Mouse (Mus musculus) hindbrain, embryonic 15.5 days (tissue): ENCODE data around the gene Tmem88. TPM values are rescaled to one million over a fixed set of nuclear protein-coding genes. Genes with fewer than 3 reads are reported as not detected.
"Not testable (repeated sequence)": the region's sequence is repeated elsewhere in the genome, so short reads cannot be mapped to it uniquely, and the experiment has no call there.

Experiments used
- ATAC-seq: fragments of 200-750 bp; cut with Nextera tagmentation; 2 replicates; pipeline ENCODE4 v1.8.0; 2017; ENCODE audit warnings: low read depth, moderate number of reproducible peaks, moderate TSS enrichment; ENCODE audit not compliant: low FRiP score
- H3K27ac ChIP-seq: fragments of 300-500 bp; sonication (generic); replicated peaks from 2 replicates; pipeline ENCODE4 v1.5.1; 2015; ENCODE audit warnings: mild to moderate bottlenecking, inconsistent platforms
- H3K27me3 ChIP-seq: fragments of 300-500 bp; sonication (generic); 2 replicates; pipeline ENCODE4 v1.6.1; 2015; ENCODE audit warnings: control low read depth, inconsistent platforms
- H3K36me3 ChIP-seq: fragments of 300-500 bp; sonication (generic); 2 replicates; pipeline ENCODE4 v1.6.1; 2015; ENCODE audit warnings: control low read depth, inconsistent platforms
- H3K4me1 ChIP-seq: fragments of 300-500 bp; sonication (generic); replicated peaks from 2 replicates; pipeline ENCODE4 v1.6.1; 2015; ENCODE audit warnings: control low read depth, inconsistent platforms
- H3K4me2 ChIP-seq: fragments of 300-500 bp; sonication (generic); 2 replicates; pipeline ENCODE4 v1.6.1; 2015; ENCODE audit warnings: moderate library complexity, mild to moderate bottlenecking, inconsistent platforms
- H3K4me3 ChIP-seq: fragments of 300-500 bp; sonication (generic); 2 replicates; pipeline ENCODE4 v1.5.1; 2015; ENCODE audit warnings: mild to moderate bottlenecking, inconsistent platforms
- H3K9ac ChIP-seq: fragments of 300-500 bp; sonication (generic); 2 replicates; pipeline ENCODE4 v1.6.1; 2015; ENCODE audit warnings: inconsistent platforms
- H3K9me3 ChIP-seq: fragments of 300-500 bp; sonication (generic); 2 replicates; pipeline ENCODE4 v1.6.1; 2016; ENCODE audit warnings: control low read depth, inconsistent platforms
- WGBS: fragments of 180-500 bp; shearing (Covaris S2); methylation state at CpG from one replicate; pipeline ENCODE4 v1.1.7; 2015; 5-methylcytosine and 5-hydroxymethylcytosine counted together
- polyA plus RNA-seq: library from polyadenylated mRNA; unstranded; fragments of >200 nt; fragmentation: Nextera tagmentation; extraction: Ambion mirVana; gene quantifications from 2 replicates; pipeline ENCODE4 v1.2.1, GENCODE M21; 2015

Gene Tmem88
- polyA plus RNA-seq, 1 experiment from 2014 or later = 7.2 TPM

DNA sequence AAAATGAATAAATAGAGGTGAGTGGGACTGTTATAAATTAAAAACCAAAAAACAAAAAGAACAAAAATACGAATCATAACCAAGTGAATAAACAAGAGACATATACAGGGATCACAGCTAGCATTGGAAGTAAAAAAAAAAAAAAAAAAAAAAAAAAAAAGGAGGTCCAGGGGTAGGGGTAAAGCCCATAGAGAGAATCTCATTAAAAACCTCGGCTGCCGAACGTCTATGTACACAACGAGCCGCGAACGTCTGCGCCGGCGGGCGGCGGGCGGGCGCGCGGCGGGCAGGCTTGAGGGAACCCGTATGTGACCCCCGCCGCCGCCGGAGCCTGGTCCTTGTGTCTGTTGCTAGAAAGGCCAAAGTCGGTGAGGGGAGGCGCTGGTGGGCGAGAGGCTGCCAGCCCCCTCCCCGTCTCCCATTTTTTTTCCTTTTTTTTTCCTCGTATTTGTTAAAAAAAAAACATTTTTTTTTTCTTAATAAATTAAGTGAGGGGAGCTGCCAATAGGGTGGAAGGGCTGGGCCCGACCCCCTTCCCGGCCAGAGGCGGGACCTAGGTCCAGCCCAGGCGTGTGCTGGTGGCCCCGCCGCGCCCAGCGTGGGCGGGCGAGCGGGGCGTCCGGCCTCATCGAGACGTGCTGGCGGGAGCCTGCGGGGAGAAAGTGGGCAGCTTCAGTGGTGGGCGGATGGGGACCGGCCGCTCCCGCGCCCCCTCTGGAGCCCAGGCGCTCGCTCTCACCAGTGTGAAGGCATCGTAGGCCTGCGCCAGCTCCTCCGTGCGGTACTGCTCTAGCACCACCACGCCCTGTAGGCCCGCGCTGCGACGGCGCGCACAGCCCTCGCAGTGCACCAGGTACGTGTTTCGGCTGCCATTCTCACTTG lies 1.4 kb upstream of the Tmem88 start:
- no peaks in the 10 kb centered on the region for H3K27me3 ChIP-seq
- H3K4me1 ChIP-seq = peaks cover 31% of the 10 kb centered on the region
- no peak overlapping the region for H3K4me3 ChIP-seq
- no peak for ATAC-seq
- H3K4me2 ChIP-seq = no peak overlapping the region
- peaks cover 51% of the 10 kb centered on the region for H3K36me3 ChIP-seq
- H3K9ac ChIP-seq = no peak overlapping the region
- H3K9me3 ChIP-seq = no peaks in the 10 kb centered on the region
- H3K27ac ChIP-seq = no peak overlapping the region
- WGBS = 24% methylated on average over 66 of the region's 66 CpGs

DNA sequence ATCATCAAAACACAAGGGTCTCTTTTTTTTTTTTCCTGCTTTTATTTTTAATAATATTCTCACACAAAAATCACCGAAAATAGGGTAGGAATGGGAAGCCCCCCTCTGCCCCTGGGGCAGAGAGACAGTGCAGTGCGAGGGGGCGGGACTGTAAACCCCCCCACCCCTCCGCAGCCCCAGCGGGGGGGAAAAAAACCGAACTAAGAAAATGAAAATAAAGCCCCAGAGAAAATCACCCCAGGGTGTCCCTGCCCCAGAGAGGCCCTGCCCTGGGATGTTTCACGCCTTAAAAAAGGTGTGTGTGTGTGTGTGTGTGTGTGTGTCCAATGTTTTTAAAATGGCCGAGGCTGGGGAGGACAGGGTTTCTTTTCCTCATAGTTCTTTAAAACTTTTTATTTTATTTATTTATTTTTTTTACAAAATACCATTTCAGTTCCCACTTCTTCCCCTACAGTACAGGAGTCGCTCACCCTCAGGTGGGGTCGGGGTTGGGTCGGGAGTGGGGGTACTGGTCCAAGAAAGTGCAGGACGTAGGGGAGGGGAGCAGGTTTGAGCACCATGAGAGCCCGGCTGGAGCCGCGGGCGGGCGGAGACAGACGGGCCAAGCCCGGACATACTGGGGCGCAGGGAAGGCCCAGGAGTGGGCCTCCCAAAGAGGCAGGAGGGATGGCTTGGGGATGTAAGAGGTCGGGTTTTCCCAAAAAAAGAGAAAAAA lies 609 bp upstream of the Tmem88 start:
- Histone ChIP-seq H3K4me1 (peaks cover 35% of the 10 kb centered on the region), H3K27ac (no peak overlapping the region), H3K4me3 (peak overlapping the region; percentile 14; the same call in 1 of the 2 replicates), H3K36me3 (peaks cover 43% of the 10 kb centered on the region), H3K9ac (no peak overlapping the region), H3K9me3 (no peaks in the 10 kb centered on the region), H3K4me2 (peak overlapping the region; percentile 31), H3K27me3 (no peaks in the 10 kb centered on the region)
- no peak for ATAC-seq
- WGBS = 28% methylated on average over 21 of the region's 21 CpGs

DNA sequence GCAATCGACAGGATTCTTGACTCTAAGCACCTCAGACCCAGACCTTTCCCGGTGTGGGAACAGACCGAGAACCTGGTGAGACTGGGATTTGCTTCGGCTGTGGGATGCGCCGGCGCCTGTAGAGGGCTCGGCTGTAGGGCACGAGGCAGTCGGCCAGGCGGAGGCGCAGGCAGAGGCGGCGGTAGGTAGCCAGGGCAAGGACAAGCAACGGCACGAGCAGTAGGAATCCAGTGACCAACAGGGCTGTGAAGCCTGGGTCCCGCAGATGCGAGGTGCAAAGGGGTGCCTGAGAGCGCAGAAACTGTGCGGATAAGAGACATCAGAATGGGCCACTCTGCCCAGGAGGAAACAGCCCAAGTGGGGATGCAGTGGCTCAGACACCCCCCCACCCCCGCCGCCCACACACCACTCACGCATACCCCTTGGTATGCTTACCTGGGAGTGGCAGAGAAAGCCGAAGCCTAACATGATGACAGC lies 415 bp downstream of the Tmem88 start:
- H3K27ac ChIP-seq = 0 out of 2 replicates have a peak overlapping the region, but pooled peaks have one; percentile 4
- no peaks in the 10 kb centered on the region for H3K27me3 ChIP-seq
- H3K36me3 ChIP-seq = peaks cover 33% of the 10 kb centered on the region
- no peaks in the 10 kb centered on the region for H3K9me3 ChIP-seq
- no peak for ATAC-seq
- 11% methylated on average over 24 of the region's 24 CpGs for WGBS
- peak overlapping the region; percentile 31 for H3K4me2 ChIP-seq
- H3K4me1 ChIP-seq = peaks cover 35% of the 10 kb centered on the region
- no peak overlapping the region; the same call in 1 of the 2 replicates for H3K9ac ChIP-seq
- peak overlapping the region; percentile 14 for H3K4me3 ChIP-seq

DNA sequence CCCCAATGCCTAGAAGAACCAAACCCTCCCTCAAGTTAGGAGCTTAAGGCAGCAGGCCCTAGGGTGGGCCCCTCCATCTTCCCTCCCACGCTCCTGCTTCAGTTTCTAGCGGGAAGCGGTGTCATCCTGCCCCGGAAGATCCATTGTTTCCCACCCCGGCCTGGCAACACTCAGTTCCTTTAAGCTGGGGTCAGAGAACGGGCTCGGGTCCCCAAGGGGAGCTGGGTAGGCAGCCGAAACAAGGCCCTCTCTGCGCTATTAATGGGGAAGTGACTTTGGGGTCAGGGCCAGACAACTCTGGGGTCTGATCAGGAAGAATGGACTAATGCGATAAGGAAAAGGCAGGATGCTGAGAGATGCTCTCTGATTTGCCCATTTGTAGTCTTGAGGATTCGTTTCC lies 1.3 kb downstream of the Tmem88 start:
- WGBS = 27% methylated on average over 11 of the region's 11 CpGs
- Histone ChIP-seq H3K27ac (no peak overlapping the region), H3K9me3 (no peaks in the 10 kb centered on the region), H3K4me2 (peak overlapping the region; percentile 69), H3K27me3 (no peaks in the 10 kb centered on the region), H3K9ac (no peak overlapping the region), H3K4me1 (peaks cover 35% of the 10 kb centered on the region), H3K4me3 (peak overlapping the region; percentile 67), H3K36me3 (peaks cover 26% of the 10 kb centered on the region)
- no peak for ATAC-seq

DNA sequence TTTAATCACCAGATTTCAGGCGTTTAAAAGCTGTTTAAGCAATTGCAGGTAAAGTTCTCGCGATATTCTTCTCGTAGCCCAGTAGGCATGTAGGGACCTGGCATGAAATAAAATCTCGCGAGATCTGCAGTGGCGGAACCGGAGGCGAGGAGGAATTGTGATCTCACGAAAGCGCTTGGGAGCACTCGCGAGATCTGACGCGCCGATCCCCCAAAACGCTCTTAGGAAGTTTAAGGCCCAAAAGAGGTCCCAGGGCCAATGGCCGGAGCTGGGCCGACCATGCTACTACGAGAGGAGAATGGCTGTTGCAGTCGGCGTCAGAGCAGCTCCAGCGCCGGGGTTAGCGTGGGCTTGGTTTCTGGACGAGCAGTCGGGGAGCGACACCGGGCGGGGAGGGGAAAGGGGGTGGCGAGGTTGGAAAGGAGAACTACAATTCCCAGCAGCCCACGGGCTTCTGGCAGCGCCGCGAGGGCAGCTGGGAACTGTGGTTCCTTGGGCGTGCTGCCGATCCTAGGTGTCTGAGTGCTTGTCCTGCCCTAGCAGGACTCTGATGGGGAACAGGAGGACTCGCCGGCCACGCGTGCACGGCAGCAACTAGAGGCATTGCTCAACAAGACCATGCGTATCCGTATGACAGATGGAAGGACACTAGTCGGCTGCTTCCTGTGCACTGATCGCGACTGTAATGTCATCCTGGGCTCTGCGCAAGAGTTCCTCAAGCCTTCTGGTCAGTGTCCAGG lies 2.2 kb downstream of the Tmem88 start:
- Histone ChIP-seq H3K36me3 (peaks cover 16% of the 10 kb centered on the region), H3K4me2 (peak overlapping the region; percentile 69), H3K27ac (peak overlapping the region; percentile 99), H3K27me3 (no peaks in the 10 kb centered on the region), H3K4me3 (peak overlapping the region; percentile 67), H3K4me1 (peaks cover 28% of the 10 kb centered on the region), H3K9me3 (no peaks in the 10 kb centered on the region), H3K9ac (peak overlapping the region; percentile 81)
- under 1% methylated on average over 46 of the region's 48 CpGs for WGBS
- peak; percentile 94 for ATAC-seq

DNA sequence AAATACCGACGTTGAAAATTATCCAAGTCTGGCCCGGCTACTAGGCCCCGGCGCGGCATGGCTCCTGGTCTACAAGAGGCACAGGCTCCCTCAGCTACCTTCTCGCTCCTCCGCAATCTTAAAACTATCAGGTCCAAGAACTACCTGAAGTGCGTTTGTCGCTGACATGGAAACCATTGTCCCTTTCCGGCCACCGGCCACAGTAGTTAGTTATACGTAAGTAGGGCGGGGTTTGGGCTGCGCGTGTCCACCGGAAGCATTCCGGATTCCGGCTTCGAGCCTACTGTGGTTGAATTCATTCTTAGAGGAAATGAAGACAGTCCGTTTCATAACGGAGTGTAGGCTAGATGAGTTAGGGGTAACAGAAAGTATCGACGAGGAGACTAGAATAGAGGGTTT lies 2.8 kb downstream of the Tmem88 start, which contains the start of the genes Naa38 and Cyb5d1:
Gene Naa38, plus strand, starts transcription at position 253 of the 399 bp plus-strand sequence.
Gene Cyb5d1, minus strand, starts transcription at position 397 of the 399 bp plus-strand sequence.
- H3K27ac ChIP-seq = peak within 1 kb of the TSS; percentile 99
- WGBS = 0% methylated on average over 24 of the region's 24 CpGs
- H3K4me2 ChIP-seq = peak within 1 kb of the TSS; percentile 69
- H3K36me3 ChIP-seq = peaks cover 10% of the 10 kb centered on the region
- H3K9me3 ChIP-seq, H3K27me3 ChIP-seq: not testable (repeated sequence)
- peak within 1 kb of the TSS; percentile 81 for H3K9ac ChIP-seq
- ATAC-seq = peak; percentile 84
- H3K4me1 ChIP-seq = peaks cover 28% of the 10 kb centered on the region
- H3K4me3 ChIP-seq = peak within 1 kb of the TSS; percentile 67

DNA sequence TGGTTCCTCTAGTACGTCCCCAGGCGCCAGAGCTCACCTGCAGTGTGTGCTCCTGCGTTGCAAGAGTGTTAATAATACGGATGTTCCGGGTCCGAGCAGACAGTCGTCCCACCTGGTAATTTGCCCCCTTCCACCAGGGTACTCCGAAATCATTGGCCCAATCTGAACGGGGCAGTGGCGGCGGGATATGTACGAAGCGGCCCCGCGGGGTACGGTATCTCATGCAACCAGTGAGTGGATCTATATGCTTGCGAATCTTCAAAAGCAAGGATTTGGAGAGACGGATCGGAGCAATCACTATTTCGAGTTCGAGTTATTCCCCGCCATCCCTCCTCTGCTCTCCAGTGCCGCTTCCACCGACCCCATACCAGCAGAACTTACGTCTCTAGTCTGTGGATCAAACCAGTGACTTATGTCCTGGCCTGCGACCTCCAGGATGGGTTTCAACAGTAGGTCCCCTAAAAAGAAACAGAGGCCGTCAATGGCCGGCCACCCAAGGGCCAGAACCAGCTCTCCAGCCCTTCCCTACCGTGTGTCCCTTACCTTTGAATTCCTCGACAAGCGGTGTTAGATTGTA lies 3.4 kb downstream of the Tmem88 start:
- WGBS = 1% methylated on average over 31 of the region's 31 CpGs
- Histone ChIP-seq H3K9ac (peak overlapping the region; percentile 81), H3K27ac (peak overlapping the region; percentile 99), H3K4me3 (peak overlapping the region; percentile 67), H3K4me2 (peak overlapping the region; percentile 69), H3K4me1 (peaks cover 32% of the 10 kb centered on the region)
- H3K36me3 ChIP-seq, H3K27me3 ChIP-seq, ATAC-seq, H3K9me3 ChIP-seq: not testable (repeated sequence)

DNA sequence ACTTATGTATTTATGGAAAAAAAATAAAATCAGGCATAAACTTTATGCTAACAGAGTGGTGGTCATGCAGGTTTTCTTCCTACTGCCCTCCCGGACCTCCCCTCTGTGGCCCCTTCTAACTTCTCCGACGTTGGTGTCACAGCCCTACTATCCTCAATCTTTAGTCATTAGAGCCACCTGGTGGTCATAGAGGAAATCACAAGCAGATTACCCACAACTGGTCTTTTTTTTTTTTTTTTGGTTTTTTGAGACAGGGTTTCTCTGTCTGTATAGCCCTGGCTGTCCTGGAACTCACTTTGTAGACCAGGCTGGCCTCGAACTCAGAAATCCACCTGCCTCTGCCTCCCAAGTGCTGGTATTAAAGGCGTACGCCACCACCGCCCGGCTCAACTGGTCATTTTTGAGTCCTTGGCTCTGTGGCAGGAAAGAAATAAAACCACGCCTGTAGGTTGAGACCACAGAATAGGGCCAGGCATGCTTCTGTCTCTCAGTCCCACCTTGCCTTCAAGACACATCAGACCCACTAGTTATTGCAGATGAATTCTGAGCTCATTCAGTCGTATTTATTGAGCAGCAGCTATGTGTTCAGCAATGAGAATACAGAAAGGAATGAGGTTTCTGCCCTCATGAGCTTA lies 7.5 kb downstream of the Tmem88 start:
- H3K4me2 ChIP-seq = no peak overlapping the region
- no peaks in the 10 kb centered on the region for H3K9me3 ChIP-seq
- no peaks in the 10 kb centered on the region for H3K27me3 ChIP-seq
- H3K4me3 ChIP-seq = no peak overlapping the region
- WGBS = 50% methylated on average over 10 of the region's 10 CpGs
- no peaks in the 10 kb centered on the region for H3K36me3 ChIP-seq
- peaks cover 12% of the 10 kb centered on the region for H3K4me1 ChIP-seq
- ATAC-seq = peak; percentile 27; the same call in 1 of the 2 replicates
- H3K27ac ChIP-seq = no peak overlapping the region
- no peak overlapping the region for H3K9ac ChIP-seq

DNA sequence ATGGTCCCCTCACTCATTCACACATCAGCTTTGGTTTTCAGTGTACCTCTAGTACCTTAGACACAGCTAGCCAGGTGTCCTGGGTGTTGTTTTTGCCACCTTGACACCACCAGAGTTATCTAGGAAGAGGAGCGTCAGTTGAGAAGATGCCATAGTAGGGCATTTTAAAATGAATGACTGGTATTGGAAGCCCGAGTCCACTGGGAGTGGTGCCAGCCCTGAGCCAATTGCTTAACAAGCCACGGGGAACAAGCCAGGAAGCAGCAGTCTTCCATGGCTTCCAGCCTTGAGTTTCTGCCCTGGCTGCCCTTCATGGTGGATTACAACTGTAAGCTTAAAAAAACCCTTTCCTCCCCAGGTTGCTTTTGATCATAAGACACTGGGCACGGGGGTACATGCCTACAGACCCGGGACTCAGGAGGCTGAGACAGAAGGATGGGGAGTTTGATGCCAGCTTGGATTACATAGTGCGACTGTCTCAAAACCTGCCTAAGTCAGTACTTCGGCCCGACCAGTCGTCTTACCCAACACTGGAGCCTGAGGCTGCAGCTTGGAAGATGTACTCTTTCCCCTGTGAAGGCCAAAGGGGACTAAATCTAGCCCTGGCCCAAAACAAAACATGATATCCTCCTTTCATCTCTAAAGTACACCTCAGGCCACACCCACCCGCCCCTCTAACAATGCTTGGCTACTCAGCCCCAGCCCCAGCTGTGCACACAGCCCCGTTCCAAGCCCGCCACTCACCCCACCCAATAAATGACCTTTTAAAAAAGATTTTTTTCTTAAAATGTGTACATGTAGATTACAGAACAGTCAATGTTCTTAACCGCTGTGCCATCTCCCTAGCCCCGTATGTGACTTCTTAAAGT lies 8.3 kb downstream of the Tmem88 start:
- no peak overlapping the region for H3K9ac ChIP-seq
- no peak; the same call in 1 of the 2 replicates for ATAC-seq

DNA sequence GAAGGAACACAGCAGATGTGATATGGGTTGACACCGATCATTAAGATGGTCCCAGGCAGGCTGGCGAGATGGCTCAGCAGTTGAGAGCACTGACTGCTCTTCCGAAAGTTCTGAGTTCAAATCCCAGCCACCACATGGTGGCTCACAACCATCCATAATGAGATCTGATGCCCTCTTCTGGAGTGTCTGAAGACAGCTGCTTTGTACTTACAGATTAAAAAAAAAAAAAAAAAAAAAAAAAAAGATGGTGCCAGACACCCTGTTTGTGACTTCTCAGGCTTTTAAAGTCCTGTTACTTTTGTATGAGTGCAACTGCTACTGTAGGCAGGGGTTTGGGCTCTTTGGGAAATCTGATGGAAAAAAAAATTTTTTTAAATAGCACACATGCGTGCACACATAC lies 9.4 kb downstream of the Tmem88 start:
- no peak overlapping the region for H3K4me2 ChIP-seq
- H3K9me3 ChIP-seq = no peaks in the 10 kb centered on the region
- ATAC-seq = no peak
- no peaks in the 10 kb centered on the region for H3K36me3 ChIP-seq
- H3K9ac ChIP-seq = no peak overlapping the region
- WGBS = 94% methylated on average over 4 of the region's 4 CpGs
- no peak overlapping the region for H3K27ac ChIP-seq
- 0 out of 2 replicates have a peak, but pooled peaks cover 7% of the 10 kb centered on the region for H3K4me1 ChIP-seq
- H3K27me3 ChIP-seq = no peaks in the 10 kb centered on the region
- no peak overlapping the region for H3K4me3 ChIP-seq

More for the DNA sequence above, 8.3 kb downstream of the Tmem88 start:
- H3K4me3 ChIP-seq = no peak overlapping the region
- 61% methylated on average over 14 of the region's 14 CpGs for WGBS
- no peaks in the 10 kb centered on the region for H3K36me3 ChIP-seq
- H3K27me3 ChIP-seq = no peaks in the 10 kb centered on the region
- no peak overlapping the region for H3K4me2 ChIP-seq
- H3K27ac ChIP-seq = no peak overlapping the region
- H3K9me3 ChIP-seq = no peaks in the 10 kb centered on the region
- peaks cover 12% of the 10 kb centered on the region for H3K4me1 ChIP-seq
